Mouse (Mus musculus): ENCODE results near the gene Tsnax. TPM values are rescaled to one million over a fixed set of nuclear protein-coding genes. Genes with fewer than 3 reads are reported as not detected.

The Tsnax gene
- polyA plus RNA-seq, 1 experiment from 2014 or later = 143 TPM

DNA sequence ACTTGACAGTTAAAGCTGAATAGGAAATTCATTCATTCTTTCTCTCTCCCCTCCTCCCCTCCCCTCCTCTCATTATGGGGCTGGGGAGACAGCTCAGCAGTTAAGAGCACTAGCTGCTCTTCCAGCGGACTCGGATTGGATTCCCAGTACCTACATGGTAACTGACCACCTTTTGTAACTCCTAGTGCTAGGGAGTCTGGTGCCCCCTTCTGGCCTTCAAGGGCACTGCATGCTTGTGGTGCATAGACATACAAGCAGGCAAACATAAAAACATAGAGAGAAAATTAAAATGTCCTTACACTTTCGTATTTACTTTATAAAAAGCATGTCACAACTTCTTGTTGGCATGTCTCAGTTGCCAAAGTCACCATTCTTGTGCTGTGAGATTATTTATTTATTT is 32.8 kb upstream of the Tsnax start:
- Histone ChIP-seq H3K36me3 (ENCODE audit: control insufficient read depth, insufficient read depth, low read length) (no peaks in the 10 kb centered on the region), H3K4me3 (ENCODE audit: low read depth, low read length) (no peak overlapping the region), H3K9ac (ENCODE audit: low read length) (no peak overlapping the region), H3K4me2 (ENCODE audit: low read depth, severe bottlenecking) (no peak overlapping the region), H3K27me3 (ENCODE audit: control insufficient read depth, insufficient read depth, low read length) (no peaks in the 10 kb centered on the region), H3K27ac (replicated peaks; ENCODE audit: low read depth, low read length) (no peak overlapping the region), H3K9me3 (ENCODE audit: control insufficient read depth, low read length) (no peaks in the 10 kb centered on the region), H3K4me1 (ENCODE audit: control insufficient read depth, insufficient read depth, low read length) (no peaks in the 10 kb centered on the region)
- ATAC-seq (ENCODE audit: insufficient number of reproducible peaks, low FRiP score, low TSS enrichment, low read depth) (no peak), DNase-seq (ENCODE audit: low spot score) (no peak)
- 96% methylated on average over 3 of the region's 3 CpGs for WGBS

DNA sequence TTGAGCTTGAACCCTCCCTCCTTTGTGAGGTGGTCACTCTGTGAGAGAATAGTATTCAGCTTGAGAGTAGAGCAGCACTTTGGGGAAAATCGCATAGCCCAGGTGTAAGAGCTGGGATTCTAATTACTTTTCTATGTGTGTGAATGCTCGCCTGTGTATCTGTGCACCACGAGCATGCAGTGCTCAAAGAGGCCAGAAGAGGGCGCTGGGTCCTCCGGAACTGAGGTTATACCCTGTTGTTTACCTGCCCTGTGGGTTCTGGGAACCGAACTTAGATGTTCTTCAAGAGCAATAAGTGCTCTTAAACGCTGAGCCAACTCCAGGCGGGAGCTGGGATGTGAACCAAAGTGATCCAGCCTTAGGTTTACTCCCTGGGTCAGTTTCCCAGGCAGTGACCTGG is 32.0 kb upstream of the Tsnax start:
- no peaks in the 10 kb centered on the region for H3K27me3 ChIP-seq (ENCODE audit: control insufficient read depth, insufficient read depth, low read length)
- no peaks in the 10 kb centered on the region for H3K36me3 ChIP-seq (ENCODE audit: control insufficient read depth, insufficient read depth, low read length)
- no peak overlapping the region for H3K9ac ChIP-seq (ENCODE audit: low read length)
- no peak for ATAC-seq (ENCODE audit: insufficient number of reproducible peaks, low FRiP score, low TSS enrichment, low read depth)
- H3K4me1 ChIP-seq (ENCODE audit: control insufficient read depth, insufficient read depth, low read length) = no peaks in the 10 kb centered on the region
- H3K4me2 ChIP-seq (ENCODE audit: low read depth, severe bottlenecking) = no peak overlapping the region
- WGBS = 81% methylated on average over 8 of the region's 8 CpGs
- H3K4me3 ChIP-seq (ENCODE audit: low read depth, low read length) = no peak overlapping the region
- DNase-seq (ENCODE audit: low spot score) = no peak
- H3K9me3 ChIP-seq (ENCODE audit: control insufficient read depth, low read length) = no peaks in the 10 kb centered on the region
- H3K27ac ChIP-seq (replicated peaks; ENCODE audit: low read depth, low read length) = no peak overlapping the region

DNA sequence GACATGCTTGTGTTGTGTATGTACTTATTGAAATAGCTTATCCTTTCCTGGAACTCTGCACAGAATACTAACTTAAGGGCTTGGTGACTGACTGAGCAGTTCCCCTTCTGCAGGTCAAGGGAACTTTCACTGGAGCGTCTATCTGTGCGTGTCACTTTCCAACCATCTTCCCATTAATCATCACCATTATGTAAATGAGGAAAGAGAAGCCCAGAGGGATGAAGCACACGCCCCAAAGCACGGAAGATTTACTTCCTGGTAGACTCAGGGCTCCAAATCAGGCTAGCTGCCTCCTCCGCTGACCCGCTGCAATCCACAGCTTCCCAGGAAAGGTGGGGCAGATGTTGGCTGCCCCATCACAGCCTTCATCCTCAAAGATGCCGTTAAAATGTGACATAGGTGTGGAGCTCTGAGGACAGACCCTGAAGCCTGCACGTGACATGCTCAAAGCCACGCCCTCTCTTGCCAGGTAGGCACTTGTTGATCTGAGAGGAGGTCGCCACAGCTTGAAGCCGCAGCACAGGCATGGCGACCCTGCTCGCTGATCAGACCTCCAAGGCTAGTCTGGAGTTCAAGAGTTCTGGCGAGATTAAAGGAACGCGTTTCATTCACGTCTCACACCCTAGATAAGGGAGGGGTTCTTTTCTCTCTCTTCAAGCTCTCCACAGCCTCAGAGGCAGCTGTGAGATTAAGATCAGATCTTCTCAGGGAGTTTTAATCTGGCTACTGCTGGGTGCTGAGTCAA is 21.7 kb upstream of the Tsnax start:
- H3K4me3 ChIP-seq (ENCODE audit: low read depth, low read length) = no peak overlapping the region
- DNase-seq (ENCODE audit: low spot score) = no peak
- WGBS = 15% methylated on average over 17 of the region's 17 CpGs

GRCm38 (mm10) chr8:124991668-124991926 is 21.2 kb upstream of the Tsnax start:
- Histone ChIP-seq H3K9me3 (ENCODE audit: control insufficient read depth, low read length) (no peaks in the 10 kb centered on the region), H3K4me3 (ENCODE audit: low read depth, low read length) (no peak overlapping the region), H3K9ac (ENCODE audit: low read length) (no peak overlapping the region), H3K27me3 (ENCODE audit: control insufficient read depth, insufficient read depth, low read length) (no peaks in the 10 kb centered on the region), H3K36me3 (ENCODE audit: control insufficient read depth, insufficient read depth, low read length) (no peaks in the 10 kb centered on the region), H3K4me2 (ENCODE audit: low read depth, severe bottlenecking) (no peak overlapping the region), H3K4me1 (ENCODE audit: control insufficient read depth, insufficient read depth, low read length) (no peaks in the 10 kb centered on the region), H3K27ac (replicated peaks; ENCODE audit: low read depth, low read length) (no peak overlapping the region)
- 34% methylated on average over 6 of the region's 6 CpGs for WGBS
- DNase-seq (ENCODE audit: low spot score) (no peak), ATAC-seq (ENCODE audit: insufficient number of reproducible peaks, low FRiP score, low TSS enrichment, low read depth) (no peak)

More for the DNA sequence above, 21.7 kb upstream of the Tsnax start:
- H3K27ac ChIP-seq (replicated peaks; ENCODE audit: low read depth, low read length) = no peak overlapping the region
- no peaks in the 10 kb centered on the region for H3K4me1 ChIP-seq (ENCODE audit: control insufficient read depth, insufficient read depth, low read length)
- H3K4me2 ChIP-seq (ENCODE audit: low read depth, severe bottlenecking) = peak overlapping the region; percentile 11; the same call in 1 of the 2 replicates
- ATAC-seq (ENCODE audit: insufficient number of reproducible peaks, low FRiP score, low TSS enrichment, low read depth) = no peak
- H3K36me3 ChIP-seq (ENCODE audit: control insufficient read depth, insufficient read depth, low read length) = no peaks in the 10 kb centered on the region
- no peaks in the 10 kb centered on the region for H3K27me3 ChIP-seq (ENCODE audit: control insufficient read depth, insufficient read depth, low read length)
- H3K9me3 ChIP-seq (ENCODE audit: control insufficient read depth, low read length) = no peaks in the 10 kb centered on the region
- H3K9ac ChIP-seq (ENCODE audit: low read length) = no peak overlapping the region; the same call in 1 of the 2 replicates

- Histone ChIP-seq H3K27me3 (ENCODE audit: control insufficient read depth, insufficient read depth, low read length) (no peaks in the 10 kb centered on the region), H3K9ac (ENCODE audit: low read length) (no peak overlapping the region), H3K36me3 (ENCODE audit: control insufficient read depth, insufficient read depth, low read length) (no peaks in the 10 kb centered on the region), H3K4me2 (ENCODE audit: low read depth, severe bottlenecking) (no peak overlapping the region), H3K9me3 (ENCODE audit: control insufficient read depth, low read length) (no peaks in the 10 kb centered on the region; the same call in 1 of the 2 replicates), H3K4me3 (ENCODE audit: low read depth, low read length) (no peak overlapping the region), H3K4me1 (ENCODE audit: control insufficient read depth, insufficient read depth, low read length) (no peaks in the 10 kb centered on the region), H3K27ac (replicated peaks; ENCODE audit: low read depth, low read length) (no peak overlapping the region)
- no peak for ATAC-seq (ENCODE audit: insufficient number of reproducible peaks, low FRiP score, low TSS enrichment, low read depth)
- WGBS = 62% methylated on average over 2 of the region's 2 CpGs
- no peak for DNase-seq (ENCODE audit: low spot score)
These were observed 17.0 kb upstream of the Tsnax start for GRCm38 (mm10) chr8:124995776-124996175.

DNA sequence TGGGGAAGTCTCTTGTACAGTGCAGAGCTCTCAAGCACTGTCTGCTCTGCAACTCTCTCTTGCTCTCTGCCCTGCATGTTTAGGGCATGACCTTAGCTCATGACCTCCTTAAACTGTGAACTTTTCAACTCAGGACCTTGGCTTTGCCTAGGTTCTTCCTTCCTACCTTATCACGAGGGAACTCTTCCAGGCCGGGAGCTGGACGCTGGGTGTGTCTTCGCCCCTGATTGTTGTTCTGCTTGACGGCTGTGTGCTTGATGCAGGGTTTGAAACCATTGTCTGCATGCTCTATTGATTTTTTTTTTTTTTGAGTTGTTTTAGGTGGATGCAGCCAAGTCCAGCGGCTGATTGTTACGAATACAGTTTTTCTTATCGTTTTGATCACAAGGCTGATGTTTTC is 11.3 kb downstream of the Tsnax start:
- ATAC-seq (ENCODE audit: insufficient number of reproducible peaks, low FRiP score, low TSS enrichment, low read depth) = no peak
- H3K4me1 ChIP-seq (ENCODE audit: control insufficient read depth, insufficient read depth, low read length) = no peaks in the 10 kb centered on the region
- no peak overlapping the region for H3K4me2 ChIP-seq (ENCODE audit: low read depth, severe bottlenecking)
- H3K9ac ChIP-seq (ENCODE audit: low read length) = no peak overlapping the region
- no peaks in the 10 kb centered on the region for H3K27me3 ChIP-seq (ENCODE audit: control insufficient read depth, insufficient read depth, low read length)
- WGBS = 91% methylated on average over 8 of the region's 8 CpGs
- H3K36me3 ChIP-seq (ENCODE audit: control insufficient read depth, insufficient read depth, low read length) = peaks cover 13% of the 10 kb centered on the region
- no peak overlapping the region for H3K4me3 ChIP-seq (ENCODE audit: low read depth, low read length)
- H3K27ac ChIP-seq (replicated peaks; ENCODE audit: low read depth, low read length) = no peak overlapping the region
- no peak for DNase-seq (ENCODE audit: low spot score)
- H3K9me3 ChIP-seq (ENCODE audit: control insufficient read depth, low read length) = no peaks in the 10 kb centered on the region

DNA sequence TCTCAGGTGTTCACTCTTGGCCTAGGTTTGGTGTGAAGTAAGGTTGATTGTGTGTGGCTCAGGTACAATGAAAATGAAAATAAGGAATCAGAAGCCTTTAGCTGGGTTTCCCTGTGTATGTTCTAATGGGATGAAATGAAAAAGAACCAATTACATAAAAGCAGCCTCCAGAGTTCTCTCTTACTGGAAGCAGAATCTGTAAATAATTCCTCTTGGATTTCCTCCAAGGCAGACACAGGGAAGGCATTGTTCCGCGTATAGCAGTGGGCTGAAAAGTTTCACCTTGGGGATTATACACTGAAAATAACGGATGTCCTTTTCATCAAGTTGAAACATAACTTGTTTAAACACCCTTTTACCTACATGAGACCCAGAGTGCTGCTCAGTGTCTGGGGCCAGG is 14.4 kb downstream of the Tsnax start:
- H3K9me3 ChIP-seq (ENCODE audit: control insufficient read depth, low read length) = no peaks in the 10 kb centered on the region

DNA sequence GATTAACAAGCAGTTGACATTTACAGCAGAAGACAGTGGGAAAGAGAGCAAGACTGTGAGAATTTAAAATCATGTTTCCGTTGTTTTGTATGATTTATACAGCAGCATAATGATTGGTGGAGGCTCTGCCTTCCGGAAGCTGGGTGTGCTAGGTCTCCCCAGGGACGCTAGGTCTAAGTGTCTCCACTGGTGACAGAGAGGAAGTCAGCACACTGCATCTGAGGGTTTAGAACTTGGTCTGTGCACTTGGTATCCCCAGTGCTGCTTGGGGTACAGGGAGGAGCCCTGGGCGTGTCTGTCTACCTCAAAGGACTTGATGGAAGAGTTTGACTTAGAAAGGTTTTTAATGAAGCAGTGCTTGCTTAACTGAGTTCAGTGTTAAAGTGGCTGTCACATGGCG is 16.0 kb downstream of the Tsnax start:
- ATAC-seq (ENCODE audit: insufficient number of reproducible peaks, low FRiP score, low TSS enrichment, low read depth) = no peak
- Histone ChIP-seq H3K4me2 (ENCODE audit: low read depth, severe bottlenecking) (no peak overlapping the region), H3K4me3 (ENCODE audit: low read depth, low read length) (no peak overlapping the region), H3K27me3 (ENCODE audit: control insufficient read depth, insufficient read depth, low read length) (no peaks in the 10 kb centered on the region), H3K9me3 (ENCODE audit: control insufficient read depth, low read length) (no peaks in the 10 kb centered on the region), H3K27ac (replicated peaks; ENCODE audit: low read depth, low read length) (no peak overlapping the region), H3K4me1 (ENCODE audit: control insufficient read depth, insufficient read depth, low read length) (no peaks in the 10 kb centered on the region), H3K9ac (ENCODE audit: low read length) (no peak overlapping the region), H3K36me3 (ENCODE audit: control insufficient read depth, insufficient read depth, low read length) (peaks cover 19% of the 10 kb centered on the region)
- no peak for DNase-seq (ENCODE audit: low spot score)
- WGBS = 92% methylated on average over 5 of the region's 5 CpGs

More for the DNA sequence above, 14.4 kb downstream of the Tsnax start:
- Histone ChIP-seq H3K27me3 (ENCODE audit: control insufficient read depth, insufficient read depth, low read length) (no peaks in the 10 kb centered on the region), H3K4me3 (ENCODE audit: low read depth, low read length) (no peak overlapping the region), H3K4me2 (ENCODE audit: low read depth, severe bottlenecking) (no peak overlapping the region), H3K9ac (ENCODE audit: low read length) (no peak overlapping the region), H3K4me1 (ENCODE audit: control insufficient read depth, insufficient read depth, low read length) (no peaks in the 10 kb centered on the region), H3K36me3 (ENCODE audit: control insufficient read depth, insufficient read depth, low read length) (peaks cover 19% of the 10 kb centered on the region), H3K27ac (replicated peaks; ENCODE audit: low read depth, low read length) (no peak overlapping the region)
- DNase-seq (ENCODE audit: low spot score) = no peak
- no peak for ATAC-seq (ENCODE audit: insufficient number of reproducible peaks, low FRiP score, low TSS enrichment, low read depth)
- 97% methylated on average over 3 of the region's 3 CpGs for WGBS

- no peaks in the 10 kb centered on the region for H3K9me3 ChIP-seq (ENCODE audit: control insufficient read depth, low read length)
- H3K4me1 ChIP-seq (ENCODE audit: control insufficient read depth, insufficient read depth, low read length) = no peaks in the 10 kb centered on the region
- no peak overlapping the region for H3K9ac ChIP-seq (ENCODE audit: low read length)
- H3K4me3 ChIP-seq (ENCODE audit: low read depth, low read length) = no peak overlapping the region
- H3K27me3 ChIP-seq (ENCODE audit: control insufficient read depth, insufficient read depth, low read length) = no peaks in the 10 kb centered on the region
- H3K4me2 ChIP-seq (ENCODE audit: low read depth, severe bottlenecking) = no peak overlapping the region
- WGBS = 77% methylated on average over 5 of the region's 5 CpGs
- no peak overlapping the region for H3K27ac ChIP-seq (replicated peaks; ENCODE audit: low read depth, low read length)
- DNase-seq (ENCODE audit: low spot score) = no peak
- no peak for ATAC-seq (ENCODE audit: insufficient number of reproducible peaks, low FRiP score, low TSS enrichment, low read depth)
- peaks cover 15% of the 10 kb centered on the region for H3K36me3 ChIP-seq (ENCODE audit: control insufficient read depth, insufficient read depth, low read length)
These were observed 18.5 kb downstream of the Tsnax start for GRCm38 (mm10) chr8:125031276-125031675.

All from limb, embryonic 11.5 days (tissue).